Mouse (Mus musculus) mouse embryonic stem cell (cell line): ENCODE results near the gene Fbxl2.

Experiments used
- in situ Hi-C, 2 experiments: fragments of 300-500 bp; cut with MboI; formaldehyde crosslinking; loops; 1 replicate in 1 of 2; 3 replicates in 1 of 2; pipeline ENCODE4 v1.14.3; 2019 to 2020; ENCODE audit warnings: low sequenced_read_pairs in 2 of 2, low pct_unique_long_range_greater_than_20kb in 1 of 2, mixed read lengths in 1 of 2; ENCODE audit not compliant: unreplicated experiment in 1 of 2

The Fbxl2 gene

DNA sequence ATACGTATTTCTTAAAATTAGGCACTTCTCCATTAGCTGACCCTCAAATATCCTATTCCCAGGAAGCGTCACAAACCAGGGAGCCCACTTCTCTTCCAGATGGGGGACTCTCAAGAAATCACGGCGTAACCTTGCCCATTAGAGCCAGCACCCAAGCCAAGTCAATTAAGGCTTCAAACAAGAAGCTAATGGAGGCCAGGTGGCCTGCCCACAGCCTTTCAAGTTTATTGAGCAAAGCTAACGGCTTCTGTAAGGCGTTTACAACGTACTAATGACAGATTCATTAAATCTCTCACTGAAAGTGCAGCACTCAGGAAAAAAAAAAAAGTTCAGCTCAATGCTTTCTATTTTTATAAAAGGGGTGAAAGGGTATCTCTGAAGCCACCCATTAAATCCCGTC lies 20.1 kb downstream of the Fbxl2 start:
- in situ Hi-C loops: no loop called here

DNA sequence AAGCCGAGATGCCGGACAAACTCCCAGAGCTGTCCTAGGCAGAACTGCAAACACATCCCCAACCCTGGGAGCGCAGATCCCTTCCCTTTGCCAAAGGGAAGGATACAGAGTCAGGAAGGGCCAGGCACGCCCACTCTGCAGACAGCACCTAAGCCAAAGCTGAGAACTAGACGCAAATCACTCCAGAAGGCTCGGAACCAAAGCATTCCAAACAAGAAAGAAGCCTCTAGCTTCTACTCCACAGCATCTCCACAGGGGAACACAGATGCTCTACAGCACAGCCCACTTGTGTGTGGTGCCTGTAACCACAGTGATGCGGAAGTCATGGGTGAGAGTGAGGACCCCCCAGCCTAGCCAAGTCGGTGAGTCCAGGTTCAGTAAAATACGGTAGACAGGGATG lies 20.8 kb downstream of the Fbxl2 start:
- in situ Hi-C loops: no loop called here

DNA sequence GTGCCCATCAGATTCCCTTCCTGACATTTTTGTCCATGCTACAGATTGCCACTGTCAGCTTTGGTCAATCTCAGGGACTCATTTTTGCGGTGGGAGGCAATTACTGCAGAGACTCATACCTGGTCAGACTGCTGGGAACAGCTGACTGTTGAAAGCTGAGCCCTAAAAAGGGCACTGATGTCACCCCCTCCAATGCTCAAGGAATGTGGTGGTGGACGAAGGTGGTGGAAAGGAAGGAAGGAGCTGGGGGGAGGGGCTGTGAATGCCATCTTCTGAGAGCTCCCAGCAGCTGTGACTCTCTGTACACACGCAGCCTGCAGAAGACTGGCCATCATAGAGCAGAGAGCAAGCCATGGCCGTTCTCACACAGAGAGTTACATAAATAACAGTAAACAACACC lies 23.9 kb downstream of the Fbxl2 start:
- in situ Hi-C loops: no loop called here

DNA sequence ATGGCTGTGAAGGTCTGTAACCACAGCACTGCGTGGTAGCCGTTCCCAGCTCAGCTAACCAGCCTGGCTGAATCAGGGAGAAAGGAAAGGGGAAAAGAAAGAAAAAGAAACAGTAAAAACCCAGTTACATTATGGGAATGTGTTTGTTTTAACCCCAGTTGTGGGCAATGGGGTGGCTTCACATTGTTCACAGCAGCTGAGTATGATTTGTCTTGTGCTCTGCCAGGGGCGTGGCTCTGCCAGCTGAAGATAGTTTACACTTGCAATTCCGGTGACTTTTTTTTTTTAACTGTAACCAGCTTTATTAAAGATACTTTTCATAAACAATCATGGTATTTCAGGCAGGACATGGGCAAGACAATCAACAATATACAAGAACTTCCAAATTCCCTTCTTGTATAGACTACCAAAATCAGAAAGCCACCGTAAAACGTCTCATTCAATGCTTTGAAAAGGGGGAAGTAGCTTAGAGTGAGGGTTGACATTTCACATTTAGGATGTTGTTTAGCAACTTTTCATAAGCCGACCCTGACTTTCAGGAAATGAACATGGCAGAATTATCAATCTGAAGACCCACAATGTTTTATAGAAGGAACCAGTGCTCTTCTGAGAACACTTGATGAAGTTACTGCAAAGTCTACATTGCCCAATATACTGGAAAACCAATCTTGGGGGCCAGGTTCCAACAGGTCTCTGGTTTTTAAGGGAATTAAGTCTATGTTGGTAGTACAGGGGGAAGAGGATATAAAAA lies 26.8 kb downstream of the Fbxl2 start:
- in situ Hi-C loops: no loop called here

DNA sequence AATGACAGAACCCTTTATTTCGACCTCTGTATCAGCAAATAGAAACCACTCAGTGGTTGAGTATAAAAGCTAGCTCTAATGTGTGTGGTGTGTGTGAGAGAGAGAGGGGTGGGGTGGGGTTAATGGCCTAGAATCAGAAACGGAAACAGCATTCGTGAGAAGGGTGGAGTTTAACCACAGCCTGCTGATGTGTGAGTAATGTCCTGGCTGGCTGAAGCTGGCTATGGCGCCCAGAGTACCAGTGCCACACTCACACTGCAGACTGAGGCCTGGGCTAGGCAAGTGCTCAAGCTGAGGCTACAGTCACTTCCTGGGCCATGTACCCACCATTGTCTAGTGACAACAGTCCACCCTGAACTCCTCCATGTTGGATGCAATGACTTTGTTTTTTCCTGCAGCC lies 29.6 kb downstream of the Fbxl2 start:
- in situ Hi-C loops: no loop called here

DNA sequence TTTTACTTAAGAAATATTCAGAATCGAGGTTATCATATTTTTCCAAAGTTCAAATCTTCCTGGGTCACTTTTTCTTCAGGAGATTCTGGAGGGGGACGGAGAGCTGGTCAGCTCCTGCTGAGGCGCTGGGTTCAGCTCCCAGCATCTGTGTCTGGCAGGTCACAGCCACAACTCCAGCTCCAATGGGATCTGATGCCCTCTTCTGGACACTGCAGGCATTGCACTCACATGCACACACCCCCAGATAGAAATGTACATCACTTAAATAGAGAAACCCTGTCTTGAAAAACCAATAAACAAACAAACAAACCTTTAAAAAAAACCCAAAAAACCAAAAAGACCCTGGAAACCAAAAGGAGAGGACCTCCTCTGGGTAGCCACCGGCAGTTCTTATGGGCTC lies 30.3 kb downstream of the Fbxl2 start:
- in situ Hi-C loops: no loop called here

DNA sequence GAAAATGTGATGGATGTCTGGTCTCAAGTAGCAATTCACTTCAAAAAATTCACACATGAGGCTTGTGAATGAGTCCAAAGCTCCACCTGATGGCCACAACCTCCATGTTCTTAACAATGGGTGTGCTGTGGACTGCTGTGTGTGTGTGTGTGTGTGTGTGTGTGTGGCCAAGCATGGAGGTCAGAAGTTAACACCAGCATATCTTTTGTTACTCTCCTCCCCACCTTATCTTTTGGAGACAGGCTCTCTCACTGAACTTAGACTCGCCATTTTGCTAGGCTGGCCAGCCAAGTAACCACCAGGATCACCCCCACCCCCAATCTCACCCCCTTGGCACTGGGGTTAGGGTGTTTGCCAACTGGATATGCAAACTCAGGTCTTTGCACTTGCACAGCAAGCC lies 32.0 kb downstream of the Fbxl2 start:
- in situ Hi-C loops: no loop called here

DNA sequence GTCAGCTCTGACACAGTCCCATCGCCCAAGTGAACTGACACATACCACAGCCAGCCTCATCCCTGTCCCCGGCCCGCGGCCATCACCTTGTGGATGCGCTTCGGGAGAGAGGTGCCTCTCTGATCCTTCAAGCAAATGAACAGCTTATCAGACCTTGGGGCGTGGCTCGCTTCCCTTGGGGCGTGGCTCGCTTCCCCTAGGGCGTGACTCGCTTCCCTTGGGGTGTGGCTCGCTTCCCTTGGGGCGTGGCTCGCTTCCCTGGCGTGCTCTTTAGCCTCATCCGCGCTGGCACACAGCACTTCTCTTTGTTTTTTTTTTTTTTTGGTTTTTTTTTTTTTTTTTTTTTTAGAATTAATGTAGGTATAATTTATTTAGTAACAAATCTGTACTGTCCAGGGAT lies 34.8 kb downstream of the Fbxl2 start:
- in situ Hi-C loops: no loop called here

DNA sequence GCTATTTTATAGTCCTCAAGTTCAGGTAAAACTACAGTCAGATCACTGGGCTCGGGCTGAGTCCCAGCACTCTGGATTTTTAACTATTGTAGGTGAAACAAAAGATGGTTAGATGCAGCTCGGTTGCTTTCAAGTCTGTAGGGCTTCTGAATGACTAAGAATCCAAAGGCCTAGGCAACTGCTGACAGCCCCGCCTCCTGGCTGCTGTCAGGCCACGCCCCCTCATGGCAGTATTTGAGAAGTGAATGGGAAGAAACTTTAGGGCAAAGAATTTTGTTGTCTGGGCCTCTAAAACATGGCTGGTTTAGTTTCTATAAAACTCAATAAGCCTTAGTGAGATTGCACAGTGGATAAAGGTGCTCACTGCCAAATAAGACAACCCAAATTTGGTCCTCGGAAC lies 36.5 kb downstream of the Fbxl2 start:
- in situ Hi-C loops: no loop called here

DNA sequence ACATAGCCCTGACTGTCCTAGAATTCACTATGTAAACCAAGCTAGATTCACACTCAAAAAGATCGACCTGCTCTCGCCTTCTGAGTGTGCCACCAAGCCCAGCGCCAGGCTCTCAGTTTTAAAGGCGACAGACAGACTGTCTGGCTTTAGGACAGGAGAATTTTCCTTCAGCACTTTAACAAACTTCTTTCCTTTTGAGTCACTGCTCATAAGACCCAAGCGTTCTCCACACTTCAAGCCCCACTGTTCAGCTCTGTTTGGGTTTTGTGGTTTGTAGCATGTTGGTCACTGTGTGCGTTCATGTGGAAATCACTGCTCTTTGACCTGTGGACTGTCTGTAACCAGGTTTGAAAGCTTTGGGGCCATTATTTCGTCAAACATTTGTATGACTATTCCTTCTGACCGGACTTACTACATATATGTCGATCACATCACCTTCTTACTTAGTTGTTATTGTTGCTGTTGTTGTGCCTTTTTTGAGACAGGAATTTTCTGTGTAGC lies 38.1 kb downstream of the Fbxl2 start:
- in situ Hi-C loops: no loop called here

DNA sequence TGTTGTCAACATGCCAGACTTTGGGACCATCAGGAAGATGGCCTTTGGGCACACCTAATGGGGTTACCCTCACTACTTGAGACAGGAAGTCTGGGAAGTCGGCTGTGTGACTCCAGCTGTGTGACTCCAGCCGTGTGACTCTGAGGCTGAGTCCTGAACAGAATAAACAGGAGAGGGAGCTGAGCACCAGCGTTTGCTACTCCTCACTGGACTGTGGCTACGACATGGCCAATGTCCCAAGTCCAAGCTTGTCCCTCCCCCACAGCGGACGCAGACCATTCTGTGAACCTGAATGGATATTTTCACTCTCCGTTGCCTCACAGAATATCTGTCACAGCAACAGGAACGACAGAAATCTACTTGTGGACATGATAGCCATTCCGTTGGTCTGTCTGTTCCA lies 39.2 kb downstream of the Fbxl2 start:
- in situ Hi-C loops: no loop called here

DNA sequence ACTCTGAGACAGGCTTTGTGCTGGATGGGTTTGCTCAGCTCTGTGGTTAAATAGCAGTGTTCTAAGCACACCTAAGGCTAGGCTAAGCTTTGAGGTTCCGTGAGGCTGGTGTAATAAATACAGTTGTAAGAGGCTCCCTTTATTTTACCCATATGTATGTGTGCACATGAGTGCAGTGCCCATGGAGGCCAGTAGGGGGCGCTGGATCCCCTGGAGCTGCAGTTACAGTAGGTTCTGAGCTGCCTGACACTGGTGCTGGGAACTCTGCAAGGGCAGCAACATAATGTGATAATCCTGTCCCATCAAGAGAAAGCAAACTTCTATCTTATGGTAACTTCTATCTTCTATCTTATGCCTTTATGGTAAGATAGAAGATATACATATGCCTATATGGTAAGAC lies 47.7 kb downstream of the Fbxl2 start:
- in situ Hi-C loops: loop anchor here in 1 of 2 experiments (10.0 kb wide), 1 partner anchor 96 kb away; no protein-coding TSS in a partner anchor

DNA sequence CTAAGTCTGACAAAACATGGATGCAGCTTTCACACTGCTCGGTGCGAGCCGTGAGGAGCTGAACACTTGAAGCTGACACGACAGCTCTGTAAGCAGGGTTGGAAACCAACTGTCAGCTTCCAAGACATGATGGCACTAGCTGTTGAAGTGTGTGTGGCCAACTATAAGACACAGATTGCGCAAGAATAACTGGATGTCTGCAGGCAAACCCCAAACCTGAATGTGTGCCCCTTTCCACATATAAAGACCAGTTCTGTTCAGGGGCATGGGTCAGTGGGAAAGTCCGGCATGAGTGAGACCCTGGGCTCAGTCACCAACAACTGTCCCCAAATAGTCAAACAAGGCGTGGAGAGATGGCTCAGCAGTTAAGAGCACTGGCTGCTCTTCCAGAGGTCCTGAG lies 53.2 kb downstream of the Fbxl2 start:
- in situ Hi-C loops: loop anchor here in 1 of 2 experiments (10.0 kb wide), 1 partner anchor 102 kb away; no protein-coding TSS in a partner anchor

DNA sequence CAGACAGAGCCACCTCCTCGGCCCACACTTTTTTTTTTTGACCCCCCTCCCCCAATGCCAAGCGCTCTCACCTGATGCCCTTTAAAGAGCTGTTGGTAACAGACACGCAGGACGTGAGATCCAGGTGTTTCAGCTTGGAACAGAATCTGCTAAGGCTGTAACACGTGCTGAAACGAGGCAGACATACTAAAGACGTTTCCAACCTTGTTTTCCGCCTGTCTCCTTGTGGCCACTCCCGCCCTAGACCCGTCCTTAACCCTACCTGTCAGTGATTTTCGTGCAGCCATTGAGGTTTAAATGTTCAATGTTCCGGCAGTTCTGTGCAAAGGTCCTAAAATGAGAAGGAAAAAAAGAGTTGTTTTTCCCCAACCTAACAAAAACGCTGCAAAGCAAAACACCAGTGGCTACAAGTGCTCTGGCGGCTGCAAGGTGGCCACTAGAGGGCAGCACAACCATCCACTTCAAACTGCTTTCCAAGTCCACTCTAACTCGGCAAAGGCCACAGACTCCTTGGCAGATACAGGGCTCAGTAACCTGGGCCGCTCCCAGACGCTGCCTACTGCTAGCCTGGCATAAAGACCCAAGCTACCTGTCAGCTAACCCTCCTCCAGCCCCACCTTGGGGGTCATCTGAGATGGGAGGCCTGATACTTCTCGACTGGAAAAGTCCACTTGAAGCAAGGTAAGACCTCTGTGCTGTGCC lies 55.3 kb downstream of the Fbxl2 start:
- in situ Hi-C loops: loop anchor here in 1 of 2 experiments (10.0 kb wide), 1 partner anchor 104 kb away; no protein-coding TSS in a partner anchor

DNA sequence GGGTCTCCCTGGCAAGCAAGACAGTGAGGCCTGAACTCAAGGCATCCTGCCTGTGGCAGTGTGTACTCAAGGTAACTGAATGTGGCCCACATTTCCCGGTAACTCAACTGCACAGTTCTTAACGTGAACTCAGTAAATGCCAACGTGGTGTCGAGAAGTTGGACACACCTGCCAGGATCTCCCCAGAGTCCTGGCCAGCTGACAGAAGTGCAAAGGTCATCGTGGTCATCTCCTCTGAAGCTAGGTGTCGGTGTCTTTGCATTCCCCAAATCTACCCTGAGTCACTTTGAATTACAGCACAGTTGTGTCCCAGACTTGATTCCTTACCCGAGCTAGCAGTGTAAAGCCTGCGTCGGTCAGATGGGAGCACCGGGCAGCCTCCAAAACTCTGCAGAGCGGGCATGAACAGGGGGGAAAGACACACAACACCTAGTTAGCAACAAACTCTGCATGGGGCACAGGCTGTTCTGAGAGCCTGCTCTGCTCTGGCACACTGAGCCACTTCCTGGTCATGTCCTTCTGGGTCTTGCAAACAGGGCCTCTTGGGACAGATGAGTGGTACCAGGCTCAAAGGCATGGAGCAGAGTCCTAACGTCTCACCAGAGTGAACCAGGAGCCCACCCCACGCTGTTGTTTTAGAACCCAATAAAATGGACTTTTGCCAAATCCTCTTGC lies 60.9 kb downstream of the Fbxl2 start:
- in situ Hi-C loops: no loop called here

DNA sequence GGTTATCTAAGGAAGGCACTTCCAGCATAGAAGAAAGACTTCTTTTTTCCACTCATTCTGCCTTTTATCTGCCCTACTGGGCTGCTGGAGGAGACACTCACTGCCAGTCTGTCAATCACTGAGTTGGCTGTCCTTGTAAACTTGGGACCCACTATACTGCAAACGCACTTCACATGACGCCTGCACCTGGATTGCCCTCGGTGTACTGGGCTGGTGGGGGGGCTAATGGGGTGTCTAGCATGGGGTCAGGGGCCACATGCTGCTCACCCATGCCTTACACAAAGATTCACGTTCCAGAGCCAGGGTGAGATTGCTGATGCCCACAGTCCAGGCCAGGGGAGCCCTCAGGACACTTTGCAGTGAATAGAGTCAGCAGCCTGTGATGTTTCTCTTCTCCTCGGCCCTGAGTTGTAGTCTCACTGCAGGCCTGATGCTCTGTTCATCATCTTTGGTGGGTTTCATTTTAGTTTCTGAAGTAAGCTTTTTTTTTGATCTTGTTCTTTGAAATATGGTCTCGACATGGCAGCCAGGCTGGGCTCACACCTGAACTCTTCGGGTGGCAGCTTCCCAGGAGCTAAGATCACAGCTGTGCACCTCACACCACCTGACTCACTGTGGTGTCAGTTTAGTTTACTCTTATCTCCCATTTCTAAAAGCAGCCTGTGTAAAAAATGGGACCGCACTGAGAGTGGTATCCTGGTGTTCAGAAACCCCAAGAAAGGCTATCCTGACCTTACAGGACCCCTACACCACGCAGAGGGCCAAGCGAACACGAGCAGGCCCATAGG lies 62.9 kb downstream of the Fbxl2 start:
- in situ Hi-C loops: no loop called here

DNA sequence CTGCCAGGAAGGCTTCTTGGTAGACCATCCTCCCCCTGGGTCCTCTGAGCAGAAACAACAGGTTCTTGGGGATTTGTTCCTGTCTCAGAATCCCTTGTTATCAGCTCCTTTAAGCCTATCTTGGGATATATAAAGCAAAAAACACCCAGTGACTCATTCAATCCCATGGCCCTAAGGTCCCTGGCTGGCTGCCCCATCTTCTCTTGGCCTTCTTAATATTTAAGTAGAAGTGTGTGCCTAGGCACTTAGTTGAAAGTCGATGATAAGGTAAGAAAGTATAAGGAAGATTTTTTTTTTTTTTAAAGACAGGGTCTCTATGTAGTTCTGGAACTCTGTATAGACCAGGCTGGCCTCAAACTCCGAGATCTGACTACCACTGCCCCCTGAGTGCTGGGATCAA lies 63.5 kb downstream of the Fbxl2 start:
- in situ Hi-C loops: no loop called here

DNA sequence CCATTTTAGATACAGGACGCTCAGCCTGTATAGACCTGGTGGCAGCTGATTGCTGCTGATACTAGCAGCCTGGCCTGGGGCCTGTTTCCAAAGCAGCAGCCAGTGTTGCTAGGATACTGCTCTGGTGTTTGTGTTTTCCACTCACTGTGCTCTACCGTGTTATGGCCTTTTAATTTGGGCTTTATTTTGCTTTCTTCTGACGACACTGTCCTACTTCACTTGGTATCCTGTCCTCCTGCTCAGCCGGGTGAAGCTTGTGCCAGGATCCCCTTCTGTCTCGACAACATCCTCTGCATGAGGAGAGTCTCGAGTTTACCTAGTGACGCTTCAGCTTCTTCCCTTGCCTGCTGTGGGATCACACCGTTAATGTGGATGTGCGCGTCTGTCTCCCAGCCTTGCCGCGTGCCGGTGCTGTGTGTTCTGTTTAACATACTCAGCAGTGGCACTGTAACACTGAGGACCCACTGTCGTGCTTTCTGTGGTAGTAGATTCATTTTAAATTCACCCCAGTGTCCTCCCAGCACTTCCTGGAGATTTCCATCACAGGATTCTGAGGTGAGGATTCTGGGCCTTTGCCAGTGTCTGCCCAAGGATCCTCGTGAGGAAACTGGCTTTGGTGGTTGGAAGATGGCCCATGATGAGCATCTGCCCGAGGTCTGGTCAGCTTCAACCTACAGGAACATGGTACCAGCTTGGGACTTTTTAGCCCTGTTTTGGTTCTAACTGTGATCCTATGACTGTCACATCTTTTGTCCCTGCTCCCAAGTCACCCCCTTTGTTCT lies 64.7 kb downstream of the Fbxl2 start:
- in situ Hi-C loops: no loop called here
